Mouse (Mus musculus) C2C12 (cell line): Measurements from ENCODE around the gene Slc39a11.

Source experiments
- CTCF ChIP-seq: IDR thresholded peaks from one replicate; pipeline ENCODE4 v1.5.1; 2011; ENCODE audit not compliant: control insufficient read depth, insufficient read depth, insufficient read length
- USF1 ChIP-seq: IDR thresholded peaks from one replicate; pipeline ENCODE4 v1.6.1; 2011; ENCODE audit warnings: low read depth, mild to moderate bottlenecking, control low read depth, moderate library complexity

- no peak for TF ChIP-seq CTCF
- no peak for TF ChIP-seq USF1
Measured at GRCm38 (mm10) chr11:113308256-113308941, 341.5 kb downstream of the Slc39a11 start.
